Mouse (Mus musculus) gastrocnemius, adult 18-20 months (tissue): ENCODE measurements around the gene Zbtb9. TPM values are rescaled to one million over a fixed set of nuclear protein-coding genes. Genes with fewer than 3 reads are reported as not detected.
"Not testable (repeated sequence)": the region's sequence is repeated elsewhere in the genome, so short reads cannot be mapped to it uniquely, and the experiment has no call there.

Experiments
- DNase-seq: peaks from one replicate; pipeline ENCODE4 v3.0.0; 2021; ENCODE audit warnings: low spot score
- long read RNA-seq, 2 experiments: library from polyadenylated mRNA; stranded (forward); transcript quantifications; one replicate each; pipeline ENCODE4 v2.0.0; 2021
- total RNA-seq, 2 experiments: library from RNA; stranded (reverse); gene quantifications; 2 replicates each; pipeline ENCODE4 v1.2.3; 2021

Gene Zbtb9
- total RNA-seq = under 1 TPM; 0.66 TPM
- long read RNA-seq, experiment 1, partial matches to known transcripts = 0 of 2 reads
- long read RNA-seq, experiment 1, other reads (novel, unspliced or antisense) = 2 of 2 reads
- long read RNA-seq, experiment 2, transcript Zbtb9-201 (2 exons, 2,796 nt) = major isoform, 5 of 11 reads
- long read RNA-seq, experiment 2, partial matches to known transcripts = 0 of 11 reads
- long read RNA-seq, experiment 2, other reads (novel, unspliced or antisense) = 6 of 11 reads

DNA sequence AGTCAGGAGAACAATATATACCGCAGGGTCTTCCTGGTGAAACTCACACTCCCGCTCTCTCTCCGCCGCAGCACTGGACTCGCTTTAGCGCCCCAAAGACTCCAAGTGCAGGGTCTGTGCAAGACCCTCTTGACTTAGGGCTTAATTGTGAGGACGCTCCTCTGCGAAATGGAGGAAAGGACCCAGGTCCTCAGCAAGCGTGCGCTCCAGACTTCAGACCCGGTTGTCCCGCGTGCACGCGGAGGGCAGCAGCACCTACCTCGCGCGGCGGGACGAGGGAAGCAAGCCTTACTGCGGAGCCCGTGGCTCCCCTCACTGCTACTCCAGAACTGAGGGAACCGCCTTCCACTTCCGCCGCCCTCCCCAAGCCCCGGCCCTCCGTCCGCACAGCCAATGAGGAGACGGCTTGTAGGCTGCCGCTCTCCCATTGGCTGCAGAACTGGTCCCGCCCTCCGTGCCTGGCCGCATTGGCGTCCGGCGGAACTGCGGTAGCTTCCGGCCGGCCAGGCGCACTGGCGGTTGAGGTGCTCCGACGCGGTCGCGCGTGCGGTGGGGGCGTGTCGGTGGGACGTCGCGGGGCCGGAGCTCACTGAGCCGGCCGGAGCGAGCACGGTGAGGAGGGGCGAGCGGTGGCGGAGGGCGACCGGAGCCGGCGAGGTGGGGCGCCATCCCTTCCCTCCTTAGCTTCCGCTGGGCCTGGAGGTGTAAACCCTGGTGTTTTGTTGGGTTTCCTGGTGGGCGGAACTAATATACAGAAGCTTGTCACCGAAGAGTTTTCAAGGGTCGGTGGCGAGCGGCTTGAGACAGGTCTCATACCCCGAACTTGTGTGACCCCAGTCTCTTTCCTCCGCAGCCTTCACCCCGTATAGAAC, at the start of gene Zbtb9:
Zbtb9 (plus strand) TSS at position 465 of the 872 bp plus-strand sequence.
- DNase-seq = peak; percentile 96

DNA sequence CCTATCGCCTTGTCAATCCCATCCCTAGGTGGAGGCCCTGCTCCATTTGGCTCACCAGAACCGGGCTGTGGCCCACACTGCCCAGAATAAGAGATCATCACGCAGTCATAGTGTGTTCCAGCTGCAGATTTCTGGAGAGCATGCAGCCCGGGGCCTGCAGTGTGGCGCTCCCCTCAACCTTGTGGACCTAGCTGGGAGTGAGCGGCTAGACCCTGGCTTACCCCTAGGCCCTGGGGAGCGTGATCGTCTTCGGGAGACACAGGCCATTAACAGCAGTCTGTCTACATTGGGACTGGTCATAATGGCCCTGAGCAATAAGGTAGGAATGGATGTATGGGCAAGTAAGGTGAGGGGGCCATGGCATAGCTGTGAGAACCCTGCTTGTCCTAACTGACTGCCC, 47.6 kb upstream of the Zbtb9 start:
- DNase-seq = not testable (repeated sequence)

DNA sequence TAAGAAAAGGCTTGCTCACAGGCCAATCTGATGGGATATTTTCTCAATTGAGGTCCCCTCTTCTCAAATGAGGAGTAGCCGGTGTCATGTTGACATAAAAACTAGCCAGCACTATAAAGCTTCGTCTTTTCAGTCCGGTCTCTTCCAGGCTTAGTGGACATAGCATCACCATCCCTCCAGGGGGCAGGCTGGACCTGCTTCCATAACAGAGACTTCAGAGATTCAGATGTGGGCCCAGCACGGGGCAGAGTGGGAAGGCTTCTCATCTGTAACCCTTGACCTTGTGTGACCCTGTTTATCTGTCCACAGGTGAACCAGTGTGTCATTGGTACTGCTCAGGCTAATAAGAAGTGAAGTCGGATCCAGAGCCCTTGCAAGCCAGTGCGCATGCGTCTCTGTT, 41.2 kb upstream of the Zbtb9 start:
- DNase-seq = not testable (repeated sequence)

DNA sequence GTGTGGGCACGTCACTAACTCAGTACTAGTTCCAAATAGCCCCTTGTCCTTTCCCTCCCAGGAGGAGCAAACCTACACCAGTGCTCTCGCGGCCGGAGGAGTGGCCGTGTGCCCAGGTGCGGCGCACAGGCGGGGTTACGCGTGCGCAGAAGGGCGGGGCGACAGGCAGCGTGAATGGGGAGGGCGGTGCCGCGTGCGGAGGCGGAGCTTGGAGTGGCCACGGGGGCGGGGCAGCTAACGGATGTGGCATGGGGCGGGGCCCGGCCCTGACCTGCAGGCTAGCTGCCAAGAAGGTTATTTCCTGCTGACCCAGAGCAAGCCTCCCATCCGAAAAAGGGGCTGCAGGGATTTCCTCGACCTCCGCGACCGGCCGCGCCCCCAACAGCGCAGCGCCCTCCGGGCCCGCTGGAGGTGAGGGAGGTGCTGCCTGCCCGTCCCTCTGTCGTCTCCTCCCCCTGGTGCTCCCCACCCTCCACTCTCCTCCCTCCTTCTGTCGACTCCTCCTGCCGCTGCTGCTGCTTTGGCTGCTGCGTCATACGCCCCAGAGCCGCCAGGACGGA, 40.0 kb upstream of the Zbtb9 start, which contains the start of gene Phf1:
Phf1 (plus strand) TSS at position 214 of the 560 bp plus-strand sequence.
- DNase-seq = peak; percentile 99

DNA sequence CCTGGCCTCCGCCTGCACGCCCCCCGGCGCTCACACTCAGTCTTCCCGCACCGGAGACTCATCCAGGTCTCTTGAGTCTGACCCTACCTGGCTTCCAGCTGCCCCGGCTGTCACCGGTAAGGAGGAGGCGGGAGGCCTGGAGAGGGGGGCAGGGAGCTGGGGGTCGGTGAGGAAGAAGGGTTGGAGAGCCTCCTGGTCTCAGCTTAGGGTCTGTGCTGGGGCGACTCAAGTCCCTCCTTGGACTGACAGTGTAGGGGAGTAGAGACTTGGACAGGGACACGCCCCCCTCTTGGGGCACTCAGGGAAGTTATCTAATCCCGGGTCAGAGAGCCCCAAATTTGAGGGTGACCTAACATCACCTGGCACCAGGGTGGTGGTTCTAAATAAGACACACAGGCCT, 39.5 kb upstream of the Zbtb9 start:
- DNase-seq = no peak

DNA sequence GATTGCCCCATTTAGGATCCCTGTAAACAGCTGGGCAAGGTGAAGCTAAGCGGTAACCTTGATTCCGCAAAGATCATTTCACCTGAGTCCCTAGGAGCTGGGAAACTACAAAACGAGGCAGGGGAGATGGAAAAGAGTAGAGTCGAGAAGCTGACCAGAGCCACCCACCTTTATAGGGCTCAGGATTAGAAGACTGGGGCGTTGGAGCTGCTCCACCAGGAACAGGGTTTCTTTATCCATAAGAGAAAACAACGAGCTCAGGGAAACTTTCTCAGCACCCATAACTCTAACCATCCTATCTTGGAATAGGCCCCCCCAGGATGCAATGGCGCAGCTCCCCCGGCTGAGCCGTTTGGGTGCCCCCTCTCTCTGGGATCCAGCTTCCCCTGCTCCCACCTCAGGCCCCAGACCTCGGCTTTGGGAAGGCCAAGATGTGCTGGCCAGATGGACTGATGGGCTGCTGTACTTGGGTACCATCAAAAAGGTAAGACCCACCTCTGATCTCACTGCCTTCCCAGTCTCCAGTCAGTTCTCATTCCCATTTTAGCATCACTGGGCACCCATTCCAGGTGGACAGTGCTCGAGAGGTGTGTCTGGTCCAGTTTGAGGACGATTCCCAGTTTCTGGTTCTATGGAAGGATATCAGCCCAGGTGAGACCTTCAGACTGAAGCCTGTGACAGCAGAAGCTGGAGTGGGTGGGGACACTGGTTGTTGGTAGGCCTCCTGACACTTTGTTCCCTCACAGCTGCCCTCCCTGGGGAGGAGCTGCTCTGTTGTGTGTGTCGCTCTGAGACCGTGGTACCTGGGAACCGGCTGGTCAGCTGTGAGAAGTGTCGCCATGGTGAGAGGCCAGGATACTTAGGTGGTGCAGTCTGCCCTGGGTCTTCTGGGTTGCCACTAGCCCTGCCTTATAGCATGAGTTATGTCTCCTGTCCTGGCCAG, 38.8 kb upstream of the Zbtb9 start:
- DNase-seq = no peak

DNA sequence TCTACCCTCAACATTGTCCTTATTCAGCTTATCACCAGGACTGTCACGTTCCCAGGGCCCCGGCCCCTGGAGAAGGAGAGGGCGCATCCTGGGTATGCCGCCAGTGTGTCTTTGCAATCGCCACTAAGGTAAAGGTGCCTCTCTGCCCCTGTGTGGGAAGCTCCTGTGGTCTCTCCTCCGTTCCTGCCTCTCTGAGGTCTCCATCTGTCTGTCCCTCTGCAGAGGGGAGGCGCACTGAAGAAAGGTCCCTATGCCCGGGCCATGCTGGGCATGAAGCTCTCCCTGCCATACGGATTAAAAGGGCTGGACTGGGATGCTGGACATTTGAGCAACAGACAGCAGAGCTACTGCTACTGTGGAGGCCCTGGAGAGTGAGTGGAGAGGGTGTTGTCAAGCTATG, 37.9 kb upstream of the Zbtb9 start:
- DNase-seq = no peak

DNA sequence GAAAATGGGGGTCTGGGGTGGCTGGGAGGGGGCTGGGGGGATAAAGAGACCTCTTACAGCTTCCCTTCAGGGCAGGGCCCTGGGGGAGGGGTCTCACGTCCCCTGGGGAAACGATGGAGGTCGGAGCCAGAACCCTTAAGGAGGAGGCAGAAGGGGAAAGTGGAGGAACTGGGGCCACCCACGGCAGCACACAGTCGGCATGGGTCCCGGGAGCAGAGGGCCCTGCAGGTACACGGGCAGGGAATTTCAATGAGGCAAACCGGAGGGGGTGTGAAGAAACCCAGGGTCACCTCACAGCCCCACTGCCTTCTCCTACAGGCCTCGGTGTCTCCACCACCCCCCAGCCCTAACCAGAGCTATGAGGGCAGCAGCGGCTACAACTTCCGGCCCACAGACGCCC, 36.5 kb upstream of the Zbtb9 start:
- no peak for DNase-seq

DNA sequence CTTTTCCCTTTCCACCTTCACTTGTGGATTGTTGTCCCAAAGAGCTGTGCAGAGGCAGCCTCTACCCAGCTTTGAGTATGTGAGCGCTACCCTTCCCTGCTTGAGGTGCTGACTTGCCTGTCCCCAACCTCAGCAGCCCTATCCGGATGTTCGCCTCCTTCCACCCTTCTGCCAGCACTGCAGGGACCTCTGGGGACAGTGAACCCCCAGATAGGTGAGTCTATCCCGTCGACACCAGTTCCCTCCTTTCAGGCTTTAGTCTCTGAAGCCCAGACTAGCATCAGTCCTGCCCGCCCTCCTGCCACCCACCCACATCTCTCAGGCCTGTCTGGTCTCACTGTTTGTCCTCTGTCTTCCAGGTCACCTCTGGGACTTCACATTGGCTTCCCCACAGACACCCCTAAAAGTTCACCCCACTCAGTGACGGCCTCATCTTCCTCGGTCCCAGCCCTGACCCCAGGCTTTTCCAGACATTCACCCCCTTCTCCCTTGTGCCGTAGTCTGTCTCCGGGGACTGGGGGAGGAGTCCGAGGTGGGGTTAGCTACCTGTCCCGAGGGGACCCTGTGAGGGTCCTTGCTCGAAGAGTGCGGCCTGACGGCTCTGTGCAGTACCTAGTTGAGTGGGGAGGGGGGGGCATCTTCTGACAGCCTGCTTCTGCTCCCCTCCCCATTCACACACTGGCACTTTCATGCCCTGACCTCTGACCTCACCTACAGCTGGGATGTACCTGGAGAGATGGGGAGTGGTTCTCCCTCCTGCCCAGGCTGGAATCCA, 35.9 kb upstream of the Zbtb9 start:
- no peak for DNase-seq

DNA sequence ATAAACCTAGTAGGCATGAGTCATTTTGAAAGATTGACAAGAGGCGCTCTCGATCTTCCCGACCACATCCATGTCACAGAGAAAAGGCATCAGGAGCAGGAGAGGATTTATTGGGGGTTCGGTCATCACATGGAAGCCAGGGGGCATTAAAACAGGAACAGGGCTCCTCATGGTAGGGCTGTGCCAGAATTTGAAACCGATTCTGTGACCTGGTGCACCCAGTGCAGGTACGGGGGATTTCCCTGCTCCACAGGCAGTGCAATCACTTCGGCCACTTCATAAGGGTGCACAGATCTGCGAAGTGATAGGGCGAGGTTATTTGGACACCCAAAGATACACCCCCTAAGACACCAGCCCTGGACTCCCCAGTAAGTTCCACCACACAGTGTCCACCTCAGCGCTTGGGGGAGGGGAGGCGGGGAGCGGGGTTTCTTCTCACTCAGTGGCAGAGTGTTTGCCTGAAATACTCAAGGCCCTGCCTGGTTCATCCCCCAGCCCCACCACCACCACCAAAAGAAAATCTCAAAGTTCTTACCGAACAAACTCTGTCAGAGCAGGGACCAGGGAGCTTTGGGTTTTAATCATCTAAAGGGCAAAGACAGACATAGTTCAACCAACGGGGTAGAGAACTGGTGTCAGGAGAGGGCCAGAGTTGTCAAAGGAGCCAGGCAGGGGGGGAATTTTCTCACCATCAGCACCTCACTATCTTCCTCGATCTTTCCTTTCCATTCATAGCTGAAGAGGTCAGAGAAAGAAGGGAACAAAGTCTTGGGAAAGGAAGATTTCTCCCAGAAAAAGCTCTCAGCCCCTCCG, 34.9 kb upstream of the Zbtb9 start:
- DNase-seq = no peak

DNA sequence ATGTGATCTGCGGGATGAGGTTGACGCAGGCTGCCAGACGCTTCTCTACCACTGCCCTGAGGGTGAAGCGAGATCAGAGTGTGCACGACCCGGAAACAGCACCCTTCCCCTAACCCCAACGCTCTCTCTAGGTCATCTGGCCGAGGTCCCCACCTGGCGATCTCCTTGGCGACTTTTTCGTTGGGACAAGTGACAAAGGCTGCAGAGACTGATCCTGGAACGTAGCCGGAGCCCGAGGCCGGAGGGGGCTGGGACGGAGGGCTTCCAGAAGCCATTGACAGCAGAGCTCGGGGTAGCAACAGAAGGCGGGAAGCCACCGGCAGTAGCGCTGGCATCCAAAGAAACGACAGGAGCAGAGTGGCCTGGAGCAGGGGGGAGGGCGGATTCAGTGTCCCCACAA, 34.2 kb upstream of the Zbtb9 start:
- no peak for DNase-seq

DNA sequence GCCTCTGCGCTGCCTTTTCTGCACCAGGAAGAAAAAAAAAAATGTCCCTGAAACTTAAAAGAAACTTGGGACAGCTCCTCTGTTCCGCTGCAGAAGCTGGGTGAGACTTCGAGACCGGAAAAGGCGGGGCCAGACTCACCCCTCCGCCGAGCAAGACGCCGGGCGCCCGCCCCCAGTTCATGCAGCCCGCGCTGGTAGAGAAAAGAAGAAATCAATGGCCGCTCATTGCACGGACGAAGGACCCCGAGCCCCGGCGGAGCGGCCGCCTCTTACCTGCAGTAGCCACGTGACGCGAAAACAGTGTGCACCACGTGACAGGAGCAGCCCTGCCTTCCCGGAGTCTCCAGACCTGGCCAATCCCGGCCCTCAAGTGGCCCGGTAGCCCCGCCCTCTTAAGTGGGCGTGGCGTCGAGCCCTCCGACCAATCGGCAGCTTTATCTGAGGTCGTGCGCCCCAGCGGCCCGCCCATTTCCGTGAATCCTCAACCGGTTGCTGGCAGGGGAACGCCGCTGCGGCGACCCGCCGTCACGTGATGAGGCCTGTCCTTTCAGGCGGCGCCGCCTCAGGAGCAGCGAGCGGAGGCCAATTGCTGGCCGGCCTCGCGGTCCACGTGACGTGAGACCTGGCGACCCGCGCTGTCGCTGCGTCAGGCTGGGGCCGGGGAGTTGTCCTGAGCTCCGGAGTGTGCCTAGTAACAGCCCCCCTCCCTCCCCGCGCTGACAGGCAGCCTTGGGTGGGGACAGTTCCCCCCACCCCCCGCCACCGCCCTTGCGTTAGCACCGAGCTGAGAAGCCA, 33.6 kb upstream of the Zbtb9 start, which contains the start of gene Cuta:
Cuta (minus strand) TSS at position 392 of the 795 bp plus-strand sequence.
- DNase-seq = peak; percentile 100

DNA sequence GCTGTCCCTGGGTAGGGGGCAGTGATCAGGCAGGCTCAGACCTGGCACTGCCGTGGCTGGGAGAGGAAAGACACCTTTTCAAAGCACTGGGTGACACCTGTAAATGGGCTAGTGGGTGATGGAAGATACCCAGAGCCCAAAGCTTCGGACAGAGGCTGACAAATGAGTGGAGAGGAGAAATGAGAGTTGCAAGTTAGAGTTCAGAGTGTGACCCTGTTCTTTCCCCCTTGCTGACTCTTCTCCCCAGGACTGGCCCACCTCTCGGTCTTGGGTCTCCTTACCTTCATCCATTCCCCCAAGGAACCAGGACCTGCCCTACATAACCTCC, 33.0 kb upstream of the Zbtb9 start:
- no peak for DNase-seq

DNA sequence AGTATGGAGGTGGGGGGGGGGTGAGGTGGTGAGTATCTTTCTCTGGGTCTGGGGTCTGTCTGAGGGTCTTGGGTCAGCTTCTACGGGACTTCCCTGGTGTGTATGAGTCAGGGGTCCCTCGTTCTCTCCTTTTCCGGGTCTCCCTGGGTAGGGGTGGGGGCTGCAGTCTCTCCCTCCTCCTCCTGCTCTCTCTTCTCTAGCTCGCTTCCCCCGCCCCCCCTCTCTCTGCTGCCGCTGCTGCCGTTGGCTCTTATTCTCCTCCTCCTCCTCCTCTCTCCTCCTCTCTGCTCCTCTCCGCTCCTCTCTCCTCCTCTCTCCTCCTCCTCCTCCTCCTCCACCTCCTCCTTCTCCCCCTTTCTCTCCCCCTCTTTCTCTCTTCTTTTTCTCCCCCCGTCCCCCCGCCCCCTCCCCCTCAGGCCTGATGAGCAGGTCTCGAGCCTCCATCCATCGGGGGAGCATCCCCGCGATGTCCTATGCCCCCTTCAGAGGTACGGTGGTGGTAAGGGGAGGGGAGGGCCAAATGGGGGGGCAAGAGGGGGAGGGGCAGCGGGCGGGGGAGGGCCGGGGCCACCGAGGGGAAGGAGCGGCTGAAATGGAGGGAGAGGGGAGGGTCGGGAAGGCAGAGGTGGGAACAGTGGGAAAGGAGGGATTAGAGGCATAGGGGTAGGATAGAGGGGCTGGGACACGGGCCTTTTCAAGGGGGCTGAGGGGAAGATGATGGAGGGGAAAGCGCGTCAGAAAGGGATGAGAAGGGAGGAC, 31.8 kb upstream of the Zbtb9 start, which contains the start of gene Syngap1:
Syngap1 (plus strand) TSS at position 223 of the 759 bp plus-strand sequence.
- DNase-seq = no peak

DNA sequence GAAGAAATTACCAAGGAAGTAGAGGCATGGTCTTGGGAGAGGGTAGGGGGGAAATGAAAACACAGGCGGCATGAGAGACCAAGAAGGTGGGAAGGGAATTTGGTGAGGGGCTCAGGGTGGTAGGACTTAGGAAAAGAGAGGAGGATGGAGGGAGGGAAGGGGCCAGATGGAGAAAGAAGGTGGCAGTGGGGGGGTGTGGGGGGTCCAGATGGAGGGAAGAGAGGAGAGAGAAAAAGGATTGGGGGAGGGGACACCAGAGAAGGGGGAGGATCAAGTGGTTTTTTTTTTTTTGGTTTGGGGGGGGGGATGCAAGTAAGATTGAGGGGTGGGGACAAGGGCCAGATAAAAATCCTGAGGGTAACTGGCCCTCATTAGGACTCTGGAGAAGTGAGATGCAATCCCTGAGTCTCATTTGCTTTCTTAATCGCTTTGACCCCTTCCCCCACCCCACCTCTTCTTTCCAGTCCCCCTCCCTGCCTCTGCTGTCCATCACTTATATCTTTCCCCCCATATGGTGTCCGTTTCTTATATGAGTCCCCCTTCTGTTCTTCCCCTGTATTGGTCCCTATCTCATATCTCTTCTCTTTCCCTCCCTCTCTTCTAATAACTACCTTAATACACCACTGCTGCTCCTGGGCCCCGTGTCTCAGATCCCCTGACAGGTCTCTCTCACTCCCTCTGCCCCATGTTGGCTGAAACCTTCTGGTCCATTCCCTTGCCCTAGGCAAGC, 31.0 kb upstream of the Zbtb9 start:
- DNase-seq = no peak

DNA sequence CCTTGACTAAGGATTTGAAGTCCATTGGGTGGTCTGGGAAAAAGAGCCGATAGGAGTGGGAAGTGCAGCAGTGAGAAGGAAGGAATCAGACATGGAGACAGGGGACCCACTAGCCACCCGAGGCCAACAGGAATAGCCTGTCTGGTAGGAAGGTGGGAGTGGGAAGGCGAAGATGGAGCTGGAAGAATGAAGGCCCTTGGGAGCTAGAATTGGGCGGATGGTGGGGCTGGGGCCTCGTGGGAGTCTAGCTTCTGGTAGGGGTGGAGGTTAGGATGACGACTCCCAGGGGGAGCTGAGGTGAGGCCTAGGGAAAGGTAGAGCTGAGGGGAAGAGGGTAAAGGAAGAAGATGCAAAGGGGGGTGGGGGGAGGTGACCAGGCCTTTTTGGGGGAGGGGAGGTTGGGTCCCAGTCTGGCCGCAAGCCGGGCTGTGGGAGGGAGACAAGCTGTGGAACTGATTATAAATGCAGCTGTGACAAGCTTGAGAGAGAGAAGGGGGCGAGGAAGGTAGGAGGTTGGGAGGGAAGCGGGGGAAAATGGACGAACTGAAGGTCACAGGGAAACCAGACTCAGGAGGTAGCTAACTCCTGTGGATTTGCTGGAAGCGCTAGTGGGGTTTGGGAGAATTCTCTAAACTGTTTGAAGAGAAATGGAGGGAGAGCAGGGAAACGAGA, 27.0 kb upstream of the Zbtb9 start:
- no peak for DNase-seq

DNA sequence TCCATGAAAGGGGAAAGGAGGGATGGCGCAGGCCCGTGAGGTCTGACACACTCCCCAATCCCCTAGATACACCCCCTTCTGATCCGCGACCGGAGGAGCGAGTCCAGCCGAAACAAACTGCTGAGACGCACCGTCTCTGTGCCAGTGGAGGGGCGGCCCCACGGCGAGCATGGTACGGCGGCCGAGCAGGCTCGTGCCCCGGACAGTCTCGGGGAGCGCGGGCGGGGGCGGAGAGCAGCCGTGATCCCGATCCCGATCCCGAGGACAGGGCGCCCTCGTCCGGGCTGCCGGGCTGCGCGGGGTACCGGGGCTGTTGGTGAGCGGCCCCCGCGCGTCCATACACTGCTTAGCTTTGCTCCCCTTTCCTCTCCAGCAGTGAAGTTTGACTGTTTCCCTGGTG, 26.4 kb upstream of the Zbtb9 start:
- peak; percentile 84 for DNase-seq
